Mouse (Mus musculus) mouse embryonic stem cell (cell line): ENCODE measurements at regions not wholly inside any gene's neighbourhood (a gene's known extent, or its start where the extent isn't known, plus 50 kb on each side); places are given as distances from the start of the nearest gene placed in this dataset.

Experiments used
- in situ Hi-C, 2 experiments: fragments of 300-500 bp; cut with MboI; formaldehyde crosslinking; loops; 1 replicate in 1 of 2; 3 replicates in 1 of 2; pipeline ENCODE4 v1.14.3; 2019 to 2020; ENCODE audit warnings: low sequenced_read_pairs in 2 of 2, low pct_unique_long_range_greater_than_20kb in 1 of 2, mixed read lengths in 1 of 2; ENCODE audit not compliant: unreplicated experiment in 1 of 2

DNA sequence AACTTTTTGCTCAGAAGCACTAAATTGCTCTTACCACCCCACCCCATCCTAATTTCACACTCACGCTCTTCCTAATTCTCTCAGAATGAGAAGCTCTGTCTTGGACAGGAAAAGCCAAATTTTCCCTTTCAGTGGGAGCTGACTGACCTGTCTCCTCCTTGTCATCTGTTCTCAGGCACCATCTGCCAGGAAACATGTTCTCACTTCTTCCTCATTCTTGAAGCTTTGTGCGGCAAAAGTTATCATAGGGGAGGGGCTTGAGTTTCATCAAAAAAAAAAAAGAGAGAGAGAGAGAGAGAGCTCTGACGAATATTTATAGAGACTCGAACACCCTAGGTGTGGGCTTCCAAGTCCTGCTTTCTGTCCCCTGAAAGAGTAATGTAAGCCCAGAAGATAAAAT, 148.6 kb downstream of the Cyp26b1 start:
- in situ Hi-C loops: no loop called here

- in situ Hi-C loops: no loop called here
These were observed 151.0 kb downstream of the Cyp26b1 start for GRCm38 (mm10) chr6:84442667-84443066.

DNA sequence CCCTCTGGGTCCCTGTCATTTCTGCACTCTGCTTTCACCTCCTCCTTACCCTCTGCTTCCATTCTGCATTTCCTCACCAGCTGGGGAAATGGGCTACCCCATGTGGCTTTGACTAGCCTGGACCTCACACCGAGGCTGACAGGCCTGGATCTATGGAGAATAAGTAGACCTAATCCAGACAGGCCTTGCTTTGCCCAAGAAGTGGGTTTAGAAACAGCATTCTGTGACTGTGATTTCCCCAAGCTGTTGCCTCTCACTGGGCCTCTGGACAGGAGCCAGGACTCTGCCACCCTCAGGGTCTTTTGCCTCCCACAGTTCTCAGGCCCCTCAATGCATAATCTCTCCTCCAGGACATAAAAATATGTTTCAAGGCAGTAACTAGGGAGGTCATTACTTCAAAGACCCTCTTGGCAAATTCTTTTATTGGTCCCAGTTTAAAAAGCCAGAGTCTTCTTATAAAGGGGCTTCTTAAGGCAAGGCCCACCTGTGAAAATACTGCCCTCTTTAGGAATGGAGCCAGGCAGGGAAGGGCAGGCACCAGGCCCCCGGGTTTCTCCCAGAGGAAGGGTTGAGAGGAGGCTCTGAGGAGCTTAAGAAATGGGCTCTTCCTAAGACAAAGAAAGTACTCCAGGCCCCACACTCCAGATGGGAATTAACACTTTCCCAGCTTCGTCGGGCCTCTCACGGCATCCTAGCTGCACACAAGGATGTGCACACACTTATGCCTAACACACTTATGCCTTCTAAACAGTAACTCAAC, 151.8 kb downstream of the Cyp26b1 start:
- in situ Hi-C loops: no loop called here

DNA sequence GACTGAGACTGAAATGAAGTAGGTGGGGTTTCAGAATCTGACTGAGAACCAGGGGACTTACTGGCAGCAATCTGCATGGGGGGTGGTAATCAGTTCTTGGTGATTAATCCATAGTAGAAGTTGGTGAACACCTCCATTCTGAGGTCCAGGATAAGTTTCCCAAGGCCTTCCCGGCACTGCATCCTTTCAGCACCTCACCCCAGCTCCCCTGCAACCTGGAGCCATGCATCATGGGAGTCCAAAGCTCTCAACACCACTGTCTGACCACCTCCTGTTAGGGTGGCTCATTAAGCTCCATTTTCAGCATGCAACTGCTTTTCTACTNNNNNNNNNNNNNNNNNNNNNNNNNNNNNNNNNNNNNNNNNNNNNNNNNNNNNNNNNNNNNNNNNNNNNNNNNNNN, 157.0 kb downstream of the Cyp26b1 start:
- in situ Hi-C loops: no loop called here

- in situ Hi-C loops: no loop called here
These were observed 159.2 kb downstream of the Cyp26b1 start for GRCm38 (mm10) chr6:84434532-84434931.

GRCm38 (mm10) chr6:84431622-84431955, 162.1 kb downstream of the Cyp26b1 start:
- in situ Hi-C loops: no loop called here

- in situ Hi-C loops: no loop called here
These were observed 162.6 kb downstream of the Cyp26b1 start for GRCm38 (mm10) chr6:84430925-84431621.

DNA sequence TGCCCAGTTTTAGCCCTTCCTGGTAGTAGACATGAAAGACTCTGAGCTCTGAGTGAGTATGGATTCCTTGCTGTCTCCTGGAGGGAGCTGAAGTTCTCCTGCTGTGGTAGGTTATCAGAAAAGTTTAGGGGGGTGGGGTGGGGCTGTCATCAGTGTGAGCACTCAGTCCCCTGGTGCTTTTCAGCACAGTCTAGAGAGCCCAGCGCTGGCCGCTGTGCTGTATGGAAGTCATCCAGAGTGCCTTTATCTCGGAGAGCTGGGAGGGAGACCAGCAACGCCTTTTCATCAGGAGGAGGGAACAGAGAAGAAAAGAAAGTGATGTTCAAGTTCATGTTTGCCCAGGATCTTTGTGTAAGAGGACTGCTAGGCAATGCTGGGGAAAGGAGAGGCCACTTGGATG, 163.6 kb downstream of the Cyp26b1 start:
- in situ Hi-C loops: no loop called here

DNA sequence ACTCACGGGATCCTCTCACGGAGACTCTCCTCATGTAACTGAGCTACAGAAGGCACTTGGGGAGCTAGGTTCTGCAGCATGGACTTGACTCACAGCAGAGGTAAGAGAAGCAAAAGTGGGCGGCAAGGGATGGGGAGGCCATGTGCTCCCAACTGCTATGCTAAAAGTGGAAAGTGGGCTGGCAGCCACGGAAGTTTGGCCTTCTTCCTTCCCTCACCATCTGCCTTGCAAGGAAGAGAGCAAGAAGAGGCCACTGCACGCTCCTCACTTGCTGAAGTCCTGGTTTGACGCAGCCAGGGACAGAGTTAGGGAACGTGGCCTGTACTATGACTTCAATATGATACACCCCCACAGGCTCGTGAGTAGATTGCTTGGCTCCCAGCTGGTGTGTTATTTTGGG, 164.5 kb downstream of the Cyp26b1 start:
- in situ Hi-C loops: no loop called here

DNA sequence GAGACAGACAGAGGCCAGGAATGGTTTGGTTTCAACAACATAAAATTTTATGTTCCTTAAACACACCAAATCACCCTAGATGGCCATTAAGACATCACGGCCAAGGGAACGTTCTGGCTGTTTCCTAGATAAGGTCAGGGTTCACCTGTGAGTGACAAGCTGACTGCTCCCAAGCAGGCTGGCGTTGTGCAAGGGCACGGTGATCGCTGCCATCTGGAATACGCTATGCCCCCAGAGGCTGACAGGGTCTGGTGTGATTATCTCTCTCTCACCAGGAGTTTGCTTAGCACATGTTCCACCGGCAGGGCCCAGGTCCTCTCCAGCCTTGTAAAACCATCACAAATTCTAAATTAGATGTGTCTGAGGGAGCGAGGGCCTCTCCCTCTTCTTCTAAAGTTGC, 167.0 kb downstream of the Cyp26b1 start:
- in situ Hi-C loops: no loop called here

DNA sequence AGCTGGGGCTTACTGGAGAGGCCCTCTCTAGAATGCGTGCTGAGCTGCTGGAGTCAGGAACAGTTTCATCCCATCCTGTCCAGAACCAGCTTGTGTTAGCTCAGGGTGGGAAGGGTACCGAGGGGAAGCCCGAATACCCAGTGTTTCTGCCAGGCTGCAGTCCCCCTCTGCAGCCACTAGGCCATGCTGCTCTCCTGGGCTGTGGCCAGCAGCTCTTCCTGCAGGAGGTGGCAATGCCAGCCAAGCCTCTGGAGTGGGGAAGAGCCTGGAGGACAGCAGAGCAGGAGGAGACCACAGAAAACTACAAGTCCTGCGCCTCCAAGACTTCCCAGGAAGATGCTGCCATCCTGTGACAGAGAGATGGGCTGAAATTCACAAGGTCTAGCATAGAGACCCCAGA, 167.9 kb downstream of the Cyp26b1 start:
- in situ Hi-C loops: no loop called here

DNA sequence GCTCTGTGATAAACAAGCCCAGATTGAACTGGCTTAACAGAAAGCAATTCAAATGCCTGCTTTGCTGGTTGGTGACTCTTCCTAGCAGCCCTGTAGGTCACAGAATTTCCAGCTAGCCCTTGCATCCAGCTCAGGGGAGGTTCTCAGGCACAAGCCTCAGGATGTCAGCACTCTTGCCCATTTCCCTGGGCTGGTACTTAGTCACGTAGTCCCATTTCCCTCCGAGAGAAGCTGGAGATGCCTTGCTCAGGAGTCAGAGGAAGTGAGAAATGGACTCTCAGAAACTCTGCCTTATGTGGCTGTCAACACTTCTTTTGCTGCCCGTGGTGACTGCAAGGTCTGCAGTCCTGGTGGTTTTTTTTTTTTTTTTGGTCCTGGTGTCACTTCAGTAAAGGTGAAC, 170.8 kb downstream of the Cyp26b1 start:
- in situ Hi-C loops: no loop called here

DNA sequence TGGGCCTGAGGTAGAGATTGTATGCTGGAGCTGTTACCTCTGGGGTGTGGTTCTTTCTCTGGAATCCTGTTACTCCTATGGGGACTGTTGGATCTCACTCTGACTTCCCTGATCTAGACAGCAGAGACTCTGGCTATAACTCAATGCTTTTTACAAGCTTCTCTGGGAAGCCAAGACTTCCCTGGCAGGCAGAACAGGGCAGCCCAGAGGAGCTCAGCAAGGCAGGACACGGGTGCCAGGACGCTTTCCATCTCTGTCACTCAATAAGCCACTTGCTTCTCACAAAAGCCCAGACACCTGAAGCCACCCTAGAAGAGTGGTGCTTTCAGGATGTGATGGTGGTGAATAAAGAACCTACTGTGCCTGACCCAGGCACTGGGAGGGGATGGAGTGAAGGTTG, 174.0 kb downstream of the Cyp26b1 start:
- in situ Hi-C loops: loop anchor here in 1 of 2 experiments (10.0 kb wide), 1 partner anchor 165 kb away; no protein-coding TSS in a partner anchor

GRCm38 (mm10) chr6:84419281-84419680, 174.4 kb downstream of the Cyp26b1 start:
- in situ Hi-C loops: loop anchor here in 1 of 2 experiments (10.0 kb wide), 1 partner anchor 166 kb away; no protein-coding TSS in a partner anchor

DNA sequence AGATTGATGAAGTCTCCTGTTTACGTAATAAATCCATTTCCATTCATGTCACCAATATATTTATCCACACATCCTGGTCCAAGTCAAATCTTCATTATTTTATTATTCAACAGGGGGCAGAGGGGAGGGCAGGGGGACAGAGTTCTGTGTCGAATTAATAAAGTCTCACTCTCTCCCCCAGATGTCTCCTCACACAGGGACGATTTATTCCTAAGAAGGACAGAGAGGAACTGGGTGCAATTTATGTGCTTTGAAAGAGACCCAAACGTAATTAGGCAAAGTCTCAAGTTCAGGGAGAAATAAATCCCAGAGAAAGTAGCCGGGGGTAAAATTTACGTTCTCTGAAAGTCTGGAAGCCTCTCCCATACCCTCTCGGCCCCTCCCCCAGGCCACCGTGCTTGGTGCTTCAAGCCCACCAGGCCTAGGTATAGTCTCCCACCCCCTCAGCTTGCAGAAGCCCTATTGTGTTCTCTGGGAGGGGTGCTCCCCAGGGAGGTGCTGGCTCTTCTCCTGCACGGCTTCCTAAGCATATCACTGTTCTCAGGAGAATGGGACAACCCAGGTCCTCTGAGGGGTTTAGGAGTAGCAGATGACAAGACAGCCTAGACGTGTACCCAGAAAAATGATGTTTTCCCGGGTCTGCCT, 176.6 kb downstream of the Cyp26b1 start:
- in situ Hi-C loops: loop anchor here in 1 of 2 experiments (10.0 kb wide), 1 partner anchor 168 kb away; no protein-coding TSS in a partner anchor

GRCm38 (mm10) chr6:84414400-84414799, 179.3 kb downstream of the Cyp26b1 start:
- in situ Hi-C loops: loop anchor here in 1 of 2 experiments (10.0 kb wide), 1 partner anchor 170 kb away; no protein-coding TSS in a partner anchor

GRCm38 (mm10) chr6:84409863-84410513, 183.7 kb downstream of the Cyp26b1 start:
- in situ Hi-C loops: loop anchor here in 1 of 2 experiments (10.0 kb wide), 1 partner anchor 175 kb away; no protein-coding TSS in a partner anchor

- in situ Hi-C loops: no loop called here
These were observed 185.2 kb downstream of the Cyp26b1 start for GRCm38 (mm10) chr6:84408513-84408912.

- in situ Hi-C loops: no loop called here
These were observed 185.9 kb downstream of the Cyp26b1 start for GRCm38 (mm10) chr6:84407773-84408172.
